Mouse (Mus musculus): ENCODE results near the gene 4930568D16Rik. TPM values are rescaled to one million over a fixed set of nuclear protein-coding genes. Genes with fewer than 3 reads are reported as not detected.

4930568D16Rik gene
- polyA plus RNA-seq (2012; ENCODE audit: low replicate concordance), result not detected in 2 replicates

DNA sequence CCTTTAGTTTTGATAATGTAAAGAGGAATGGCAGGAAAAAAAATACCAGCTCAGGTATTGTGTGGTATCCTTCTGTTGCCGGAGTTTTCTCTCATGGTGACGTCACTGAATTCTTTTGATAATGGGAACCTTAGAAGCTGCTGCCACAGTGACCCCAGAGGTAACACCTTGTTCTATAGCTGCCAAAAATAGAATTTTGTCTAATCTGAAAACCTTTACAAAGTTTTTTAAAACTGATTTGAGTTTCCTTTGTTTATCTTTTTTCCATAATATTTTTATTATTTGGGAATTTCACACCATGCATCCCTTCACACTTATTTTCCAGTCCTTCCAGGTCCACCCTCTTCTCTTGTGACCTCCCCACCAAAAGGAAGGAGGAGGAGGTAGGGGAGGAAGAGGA, at the start of gene 4930568D16Rik:
TSS of gene 4930568D16Rik (minus strand) at position 101 of the 400 bp plus-strand sequence.

DNA sequence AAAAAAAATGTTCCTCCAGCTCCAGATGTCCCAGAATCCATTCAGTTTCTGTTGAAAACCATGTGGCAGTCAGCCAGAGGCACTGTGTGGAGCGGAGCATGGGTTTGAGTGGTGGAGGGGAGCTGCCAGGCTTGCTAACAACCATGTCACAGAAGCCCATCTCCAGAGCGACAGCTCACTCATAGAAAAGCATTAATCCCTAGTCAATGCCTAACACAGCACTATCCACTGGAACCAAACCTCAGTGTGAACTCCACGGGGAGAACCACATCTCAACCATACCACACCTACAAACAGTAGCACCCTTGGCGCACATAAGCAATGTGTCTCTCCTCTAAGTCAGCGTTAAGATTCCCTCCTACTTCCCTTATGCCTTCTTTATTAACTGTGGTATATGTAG, 29.6 kb upstream of the 4930568D16Rik start, which contains the start of gene 4930402F06Rik:
TSS of gene 4930402F06Rik (minus strand) at position 80 of the 400 bp plus-strand sequence.

DNA sequence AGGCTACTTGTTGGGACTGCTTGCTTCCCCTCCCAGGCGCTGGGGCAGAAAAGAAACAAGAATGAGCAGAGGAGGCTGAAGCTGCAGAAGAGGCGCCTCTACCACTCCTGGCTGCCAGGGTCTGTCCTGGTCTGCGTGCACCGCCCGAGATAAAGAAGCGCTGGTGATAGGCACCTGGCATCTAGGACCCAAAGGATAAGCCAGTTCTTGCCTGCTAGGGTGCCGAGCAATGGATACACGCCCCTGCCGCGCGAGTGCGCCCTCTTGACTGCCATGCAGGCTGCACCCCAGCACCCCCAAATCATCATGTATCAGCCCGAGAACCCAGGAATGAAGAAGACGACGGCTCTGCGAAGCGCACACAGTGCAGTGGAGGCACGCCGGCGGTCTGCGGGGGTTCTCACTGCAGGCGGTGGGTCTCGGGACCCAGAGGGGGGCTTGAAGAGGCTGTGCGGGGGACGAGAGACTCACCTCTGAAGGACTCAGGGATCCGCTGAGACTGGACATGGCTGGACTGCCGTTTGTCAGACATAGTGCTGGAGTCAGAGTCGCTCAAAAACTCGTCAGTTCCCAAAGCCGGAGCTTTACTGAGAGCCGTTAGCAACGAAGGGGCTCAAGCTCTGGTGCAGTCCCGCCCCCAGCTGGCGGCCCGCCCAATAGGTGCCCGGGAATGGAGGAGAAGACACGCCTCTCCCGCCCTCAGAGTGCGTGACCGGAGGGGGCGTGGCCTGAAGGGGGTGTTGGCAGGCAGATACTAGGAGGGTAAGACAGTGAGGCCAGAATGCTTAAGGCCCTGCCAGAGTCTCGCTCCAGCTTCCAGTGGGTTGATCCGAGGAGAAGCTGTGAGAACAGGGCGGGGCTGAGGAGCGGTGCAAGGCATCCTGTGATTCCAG, 30.9 kb downstream of the 4930568D16Rik start, which contains the start of gene Stom:
TSS of gene Stom (minus strand) at position 589 of the 893 bp plus-strand sequence.

Other genes starting within 250 kb of the 4930568D16Rik start
- 1,361 and 2,752 TPM in 2 replicates for gene Rab14, start 166.6 kb downstream of the 4930568D16Rik start, polyA plus RNA-seq (2012; ENCODE audit: low replicate concordance)
- gene Gsn, start 111.3 kb downstream of the 4930568D16Rik start, polyA plus RNA-seq (2012; ENCODE audit: low replicate concordance), result 11.6 and 13.3 TPM in 2 replicates
- 69.9 and 194 TPM in 2 replicates for gene Stom, start 30.8 kb downstream of the 4930568D16Rik start, polyA plus RNA-seq (2012; ENCODE audit: low replicate concordance)
- gene 4930402F06Rik, start 29.4 kb upstream of the 4930568D16Rik start, polyA plus RNA-seq (2012; ENCODE audit: low replicate concordance), result not detected in 2 replicates
- gene Ggta1, start 95.5 kb upstream of the 4930568D16Rik start, polyA plus RNA-seq (2012; ENCODE audit: low replicate concordance), result 6.5 and 6.8 TPM in 2 replicates
- 9.3 and 14.0 TPM in 2 replicates for gene Dab2ip, start 190.5 kb upstream of the 4930568D16Rik start, polyA plus RNA-seq (2012; ENCODE audit: low replicate concordance)

Data from leukemia stem cell, adult 10-12 weeks (primary cell).